Mouse (Mus musculus): Measurements from ENCODE around the gene Sorl1. TPM values are rescaled to one million over a fixed set of nuclear protein-coding genes. Genes with fewer than 3 reads are reported as not detected.

Sorl1 gene
- polyA plus RNA-seq, 1 experiment from 2014 or later, result 8.8 TPM

- Histone ChIP-seq H3K4me2 (ENCODE audit: low read length) (no peak overlapping the region), H3K27me3 (ENCODE audit: control insufficient read depth, insufficient read depth, low read length) (no peaks in the 10 kb centered on the region), H3K9me3 (ENCODE audit: control insufficient read depth, low read length) (no peaks in the 10 kb centered on the region), H3K4me3 (replicated peaks; ENCODE audit: low read depth, low read length) (no peak overlapping the region), H3K9ac (replicated peaks; ENCODE audit: low read length) (no peak overlapping the region), H3K36me3 (ENCODE audit: control insufficient read depth, insufficient read depth, low read length) (no peaks in the 10 kb centered on the region), H3K27ac (replicated peaks; ENCODE audit: low read depth, low read length) (no peak overlapping the region), H3K4me1 (ENCODE audit: control insufficient read depth, insufficient read depth, low read length) (no peaks in the 10 kb centered on the region)
- ATAC-seq (ENCODE audit: low FRiP score, low TSS enrichment) (no peak), DNase-seq (no peak)
- 94% methylated on average over 6 of the region's 6 CpGs for WGBS
Measured at GRCm38 (mm10) chr9:42102013-42102412, 22.1 kb downstream of the Sorl1 start.

DNA sequence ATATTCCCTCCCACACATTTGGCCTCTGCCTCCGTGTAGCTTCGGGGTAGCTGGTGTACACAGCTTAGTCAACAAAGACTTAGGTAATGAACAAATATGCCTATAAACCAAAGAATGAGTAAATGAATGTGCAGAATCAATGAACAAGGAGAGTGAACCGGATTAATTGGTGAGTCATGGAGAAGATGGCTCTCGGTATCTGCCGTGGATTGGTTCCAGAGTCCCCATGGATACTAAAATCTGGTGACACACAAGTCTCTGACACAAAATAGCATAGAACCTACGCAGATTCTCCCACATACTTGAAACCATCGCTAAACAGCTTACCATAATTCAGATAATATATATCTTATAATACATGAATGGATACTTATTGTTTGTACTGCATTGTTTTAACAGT, 22.8 kb downstream of the Sorl1 start:
- no peak overlapping the region for H3K4me3 ChIP-seq (replicated peaks; ENCODE audit: low read depth, low read length)
- H3K4me1 ChIP-seq (ENCODE audit: control insufficient read depth, insufficient read depth, low read length), result no peaks in the 10 kb centered on the region
- H3K36me3 ChIP-seq (ENCODE audit: control insufficient read depth, insufficient read depth, low read length), result no peaks in the 10 kb centered on the region
- H3K27me3 ChIP-seq (ENCODE audit: control insufficient read depth, insufficient read depth, low read length), result no peaks in the 10 kb centered on the region
- no peaks in the 10 kb centered on the region for H3K9me3 ChIP-seq (ENCODE audit: control insufficient read depth, low read length)
- H3K27ac ChIP-seq (replicated peaks; ENCODE audit: low read depth, low read length), result no peak overlapping the region
- H3K4me2 ChIP-seq (ENCODE audit: low read length), result no peak overlapping the region
- ATAC-seq (ENCODE audit: low FRiP score, low TSS enrichment) (no peak), DNase-seq (no peak)
- no peak overlapping the region for H3K9ac ChIP-seq (replicated peaks; ENCODE audit: low read length)
- WGBS, result 88% methylated on average over 7 of the region's 7 CpGs

DNA sequence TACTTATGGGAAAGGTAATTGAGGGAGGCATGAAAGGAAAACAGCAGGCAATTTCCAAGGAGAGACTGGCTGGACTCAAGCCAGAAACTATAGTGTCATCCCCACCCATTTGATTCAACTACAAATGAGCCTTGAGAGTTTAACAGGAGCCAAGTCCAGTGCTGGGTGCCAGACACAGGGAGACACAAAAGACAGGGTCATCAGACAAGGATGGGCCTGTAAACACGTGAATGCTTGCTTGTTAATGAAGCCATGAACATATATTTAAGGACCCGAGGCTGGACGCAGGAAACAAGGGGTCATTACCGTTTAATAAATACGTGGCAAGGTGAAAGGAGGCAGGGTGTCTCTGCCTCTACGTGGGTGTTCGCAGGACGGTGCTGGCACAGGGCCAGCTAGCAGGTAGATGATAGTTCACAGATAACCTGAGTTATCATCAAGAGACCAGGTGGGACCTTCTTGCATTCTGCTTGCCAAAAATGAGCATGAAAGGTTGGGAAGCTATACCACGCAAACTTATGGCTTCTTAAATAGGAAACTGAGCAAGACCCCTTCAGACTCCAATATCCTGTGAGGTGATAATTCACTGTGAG, 23.4 kb downstream of the Sorl1 start:
- no peaks in the 10 kb centered on the region for H3K4me1 ChIP-seq (ENCODE audit: control insufficient read depth, insufficient read depth, low read length)
- ATAC-seq (ENCODE audit: low FRiP score, low TSS enrichment), result no peak
- H3K27ac ChIP-seq (replicated peaks; ENCODE audit: low read depth, low read length), result no peak overlapping the region
- no peaks in the 10 kb centered on the region for H3K9me3 ChIP-seq (ENCODE audit: control insufficient read depth, low read length)
- H3K4me2 ChIP-seq (ENCODE audit: low read length), result no peak overlapping the region
- whole genome bisulfite sequencing, result 82% methylated on average over 9 of the region's 9 CpGs
- peak; percentile 28 for DNase-seq
- no peaks in the 10 kb centered on the region for H3K36me3 ChIP-seq (ENCODE audit: control insufficient read depth, insufficient read depth, low read length)
- H3K4me3 ChIP-seq (replicated peaks; ENCODE audit: low read depth, low read length), result no peak overlapping the region
- no peak overlapping the region for H3K9ac ChIP-seq (replicated peaks; ENCODE audit: low read length)
- H3K27me3 ChIP-seq (ENCODE audit: control insufficient read depth, insufficient read depth, low read length), result no peaks in the 10 kb centered on the region

DNA sequence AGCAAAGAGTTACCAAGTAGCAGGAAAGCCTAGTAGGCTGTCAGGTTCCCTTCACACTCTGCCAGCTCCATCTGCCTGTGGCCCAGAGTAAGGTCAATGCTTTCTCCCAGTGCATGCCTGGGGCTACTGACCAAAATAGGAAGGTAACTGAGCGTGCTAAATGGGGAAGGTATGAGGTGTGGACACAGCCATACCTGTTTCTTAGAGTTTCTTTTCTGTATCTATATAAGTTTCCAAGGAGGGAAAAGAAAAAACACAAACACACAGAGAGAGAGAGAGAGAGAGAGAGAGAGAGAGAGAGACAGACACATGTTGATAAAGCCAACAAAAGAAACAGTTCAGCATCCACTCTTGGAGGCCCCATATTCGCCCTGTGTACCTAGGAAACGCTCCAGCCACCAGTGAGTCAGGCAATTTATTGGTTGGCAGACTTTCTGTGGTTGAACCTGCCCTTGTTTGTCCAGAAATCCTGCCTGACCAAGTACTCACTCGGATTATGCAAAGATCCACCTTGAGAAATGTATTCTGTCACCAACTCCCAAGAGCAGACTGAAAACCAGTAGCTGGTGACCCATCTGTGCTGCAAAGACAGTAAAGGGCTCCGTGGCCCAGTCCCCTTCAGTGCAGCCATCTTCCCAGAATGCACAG, 25.5 kb downstream of the Sorl1 start:
- DNase-seq (no peak), ATAC-seq (ENCODE audit: low FRiP score, low TSS enrichment) (no peak)
- Histone ChIP-seq H3K9ac (replicated peaks; ENCODE audit: low read length) (no peak overlapping the region), H3K4me2 (ENCODE audit: low read length) (no peak overlapping the region), H3K4me1 (ENCODE audit: control insufficient read depth, insufficient read depth, low read length) (no peaks in the 10 kb centered on the region), H3K27ac (replicated peaks; ENCODE audit: low read depth, low read length) (no peak overlapping the region), H3K4me3 (replicated peaks; ENCODE audit: low read depth, low read length) (no peak overlapping the region), H3K9me3 (ENCODE audit: control insufficient read depth, low read length) (no peaks in the 10 kb centered on the region), H3K27me3 (ENCODE audit: control insufficient read depth, insufficient read depth, low read length) (no peaks in the 10 kb centered on the region), H3K36me3 (ENCODE audit: control insufficient read depth, insufficient read depth, low read length) (no peaks in the 10 kb centered on the region)
- 90% methylated on average over 5 of the region's 5 CpGs for WGBS

DNA sequence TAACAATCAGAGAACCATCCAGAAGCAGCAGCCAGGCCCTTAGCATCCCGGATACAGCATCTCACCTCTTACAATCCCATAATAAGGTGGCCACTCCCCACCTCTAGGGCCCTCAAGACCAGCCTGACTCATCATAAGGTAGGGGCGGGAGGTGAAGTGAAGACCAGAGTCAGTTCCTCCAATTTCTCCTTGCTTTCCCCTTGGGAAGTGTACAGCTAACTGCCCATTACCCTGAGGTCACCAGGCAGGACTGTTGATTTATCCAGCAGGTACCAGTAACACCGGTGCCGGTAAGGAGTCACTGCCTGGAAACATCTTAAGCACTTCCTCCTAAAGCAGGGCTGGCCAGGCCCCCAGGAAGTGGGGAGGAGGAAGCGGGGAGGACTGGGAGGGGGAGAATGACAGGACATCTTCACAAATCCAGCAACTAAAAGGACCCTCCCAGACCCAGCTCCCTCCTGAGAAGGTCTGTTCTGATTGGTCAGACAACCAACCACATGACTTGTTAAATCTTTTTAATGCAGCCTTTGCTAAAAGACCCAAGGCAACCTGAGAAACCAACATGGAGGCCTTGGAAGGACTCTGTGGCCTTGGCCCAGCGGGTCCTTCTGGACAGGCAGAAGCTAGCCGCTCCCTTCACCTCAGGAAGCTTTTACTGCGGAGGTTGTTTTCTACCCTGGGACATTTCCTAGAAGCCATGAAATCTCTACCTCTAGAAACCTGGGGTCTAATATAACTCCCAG, 26.2 kb downstream of the Sorl1 start:
- no peak for ATAC-seq (ENCODE audit: low FRiP score, low TSS enrichment)
- no peak overlapping the region for H3K27ac ChIP-seq (replicated peaks; ENCODE audit: low read depth, low read length)
- no peak overlapping the region for H3K9ac ChIP-seq (replicated peaks; ENCODE audit: low read length)
- H3K4me2 ChIP-seq (ENCODE audit: low read length), result no peak overlapping the region
- no peaks in the 10 kb centered on the region for H3K4me1 ChIP-seq (ENCODE audit: control insufficient read depth, insufficient read depth, low read length)
- H3K9me3 ChIP-seq (ENCODE audit: control insufficient read depth, low read length), result no peaks in the 10 kb centered on the region
- DNase-seq, result no peak
- H3K4me3 ChIP-seq (replicated peaks; ENCODE audit: low read depth, low read length), result no peak overlapping the region
- no peaks in the 10 kb centered on the region for H3K27me3 ChIP-seq (ENCODE audit: control insufficient read depth, insufficient read depth, low read length)
- H3K36me3 ChIP-seq (ENCODE audit: control insufficient read depth, insufficient read depth, low read length), result no peaks in the 10 kb centered on the region
- WGBS, result 93% methylated on average over 8 of the region's 8 CpGs

- DNase-seq (no peak), ATAC-seq (ENCODE audit: low FRiP score, low TSS enrichment) (no peak)
- WGBS, result 93% methylated on average over 7 of the region's 7 CpGs
- no peaks in the 10 kb centered on the region for H3K4me1 ChIP-seq (ENCODE audit: control insufficient read depth, insufficient read depth, low read length)
- no peak overlapping the region for H3K9ac ChIP-seq (replicated peaks; ENCODE audit: low read length)
- H3K9me3 ChIP-seq (ENCODE audit: control insufficient read depth, low read length), result no peaks in the 10 kb centered on the region
- no peaks in the 10 kb centered on the region for H3K36me3 ChIP-seq (ENCODE audit: control insufficient read depth, insufficient read depth, low read length)
- no peak overlapping the region for H3K4me3 ChIP-seq (replicated peaks; ENCODE audit: low read depth, low read length)
- no peak overlapping the region for H3K27ac ChIP-seq (replicated peaks; ENCODE audit: low read depth, low read length)
- no peak overlapping the region for H3K4me2 ChIP-seq (ENCODE audit: low read length)
- H3K27me3 ChIP-seq (ENCODE audit: control insufficient read depth, insufficient read depth, low read length), result no peaks in the 10 kb centered on the region
Measured at GRCm38 (mm10) chr9:42097006-42097730, 26.9 kb downstream of the Sorl1 start.

GRCm38 (mm10) chr9:42094752-42095151, 29.3 kb downstream of the Sorl1 start:
- no peak for DNase-seq

GRCm38 (mm10) chr9:42094028-42094551, 30.0 kb downstream of the Sorl1 start:
- H3K36me3 ChIP-seq (ENCODE audit: control insufficient read depth, insufficient read depth, low read length), result no peaks in the 10 kb centered on the region
- H3K4me3 ChIP-seq (replicated peaks; ENCODE audit: low read depth, low read length), result no peak overlapping the region

More at GRCm38 (mm10) chr9:42094752-42095151, 29.3 kb downstream of the Sorl1 start:
- H3K9me3 ChIP-seq (ENCODE audit: control insufficient read depth, low read length), result no peaks in the 10 kb centered on the region
- H3K4me3 ChIP-seq (replicated peaks; ENCODE audit: low read depth, low read length), result no peak overlapping the region
- H3K4me1 ChIP-seq (ENCODE audit: control insufficient read depth, insufficient read depth, low read length), result no peaks in the 10 kb centered on the region
- WGBS, result 93% methylated on average over 11 of the region's 11 CpGs
- no peaks in the 10 kb centered on the region for H3K27me3 ChIP-seq (ENCODE audit: control insufficient read depth, insufficient read depth, low read length)
- H3K9ac ChIP-seq (replicated peaks; ENCODE audit: low read length), result no peak overlapping the region
- no peak overlapping the region for H3K27ac ChIP-seq (replicated peaks; ENCODE audit: low read depth, low read length)
- H3K36me3 ChIP-seq (ENCODE audit: control insufficient read depth, insufficient read depth, low read length), result no peaks in the 10 kb centered on the region
- H3K4me2 ChIP-seq (ENCODE audit: low read length), result no peak overlapping the region
- ATAC-seq (ENCODE audit: low FRiP score, low TSS enrichment), result no peak

More at GRCm38 (mm10) chr9:42094028-42094551, 30.0 kb downstream of the Sorl1 start:
- no peaks in the 10 kb centered on the region for H3K9me3 ChIP-seq (ENCODE audit: control insufficient read depth, low read length)
- DNase-seq, result no peak
- H3K27ac ChIP-seq (replicated peaks; ENCODE audit: low read depth, low read length), result no peak overlapping the region
- ATAC-seq (ENCODE audit: low FRiP score, low TSS enrichment), result no peak
- H3K9ac ChIP-seq (replicated peaks; ENCODE audit: low read length), result no peak overlapping the region
- H3K4me1 ChIP-seq (ENCODE audit: control insufficient read depth, insufficient read depth, low read length), result no peaks in the 10 kb centered on the region
- no peak overlapping the region for H3K4me2 ChIP-seq (ENCODE audit: low read length)
- 92% methylated on average over 7 of the region's 7 CpGs for WGBS
- H3K27me3 ChIP-seq (ENCODE audit: control insufficient read depth, insufficient read depth, low read length), result no peaks in the 10 kb centered on the region
